Mouse (Mus musculus) embryonic fibroblast, embryonic 13.5 days (primary cell): ENCODE results near the gene Gm20388.

Experiments
- CTCF ChIP-seq: IDR thresholded peaks from 2 replicates; pipeline ENCODE4 v1.5.1; 2011; ENCODE audit warnings: mild to moderate bottlenecking, control low read depth, low read length, moderate library complexity, borderline replicate concordance; ENCODE audit not compliant: insufficient read depth
- POLR2A ChIP-seq: IDR thresholded peaks from 2 replicates; pipeline ENCODE4 v1.6.1; 2011; ENCODE audit warnings: low read depth, mild to moderate bottlenecking, control low read depth, low read length, moderate library complexity

DNA sequence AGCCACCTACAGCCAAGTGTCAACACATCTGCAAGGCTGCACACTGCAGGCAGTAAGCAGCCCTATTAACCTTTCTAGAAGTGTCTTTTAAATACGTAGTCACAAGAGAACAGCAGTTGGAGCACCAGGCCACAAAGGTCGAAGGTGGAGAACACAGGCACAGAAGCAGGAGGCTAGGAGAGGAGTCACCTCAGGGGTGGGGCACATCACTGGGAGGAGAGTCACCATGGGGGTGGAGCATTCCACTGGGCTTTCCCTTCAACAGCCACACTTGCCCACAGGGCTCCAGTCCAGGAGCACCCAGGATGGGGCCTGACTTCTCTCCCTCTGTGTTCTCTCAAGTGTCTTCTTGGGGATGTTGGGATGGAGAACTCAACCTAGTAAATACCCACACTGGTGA is 185.8 kb downstream of the Gm20388 start:
- TF ChIP-seq POLR2A (no peak), CTCF (no peak)
